Mouse (Mus musculus): ENCODE results near the gene Haus8.
"Not testable (repeated sequence)": the region's sequence is repeated elsewhere in the genome, so short reads cannot be mapped to it uniquely, and the experiment has no call there.

GRCm38 (mm10) chr8:71205541-71205967 lies 67.2 kb downstream of the Haus8 start:
- not testable (repeated sequence) for TF ChIP-seq CTCF (IDR thresholded peaks at IDR 0.05; ENCODE audit: borderline replicate concordance, insufficient read depth, low read depth, low read length); POLR2A (IDR thresholded peaks at IDR 0.05; ENCODE audit: borderline replicate concordance, insufficient read depth, low read length)
